Mouse (Mus musculus) CH12.LX (cell line): Measurements from ENCODE around the gene Atxn7l1. TPM values are rescaled to one million over a fixed set of nuclear protein-coding genes. Genes with fewer than 3 reads are reported as not detected.

Experiments used
- DNase-seq: peaks from one replicate; pipeline ENCODE4 v3.0.0-alpha.2; 2013; ENCODE audit errors: extremely low read depth
- H3K27ac ChIP-seq: 2 replicates; pipeline ENCODE4 v1.5.1; 2012; ENCODE audit warnings: low read depth, mild to moderate bottlenecking, control low read depth, moderate library complexity; ENCODE audit not compliant: insufficient read depth
- H3K27me3 ChIP-seq: replicated peaks from 2 replicates; pipeline ENCODE3; 2012; ENCODE audit warnings: inconsistent platforms
- H3K36me3 ChIP-seq, 2 experiments: replicated peaks in 1 of 2; 2 replicates each; pipeline versions ENCODE3 to v1.6.1; 2012; ENCODE audit warnings: inconsistent platforms in 1 of 2, low read length in 1 of 2, mild to moderate bottlenecking in 1 of 2, mixed read lengths in 1 of 2, moderate library complexity in 1 of 2; ENCODE audit not compliant: control insufficient read depth in 1 of 2, insufficient read depth in 1 of 2
- H3K4me1 ChIP-seq, 2 experiments: 2 replicates each; pipeline ENCODE4 v1.6.1; 2012; ENCODE audit warnings: inconsistent platforms in 1 of 2, moderate library complexity in 1 of 2; ENCODE audit not compliant: insufficient read depth in 2 of 2, control insufficient read depth in 1 of 2
- H3K4me2 ChIP-seq: 2 replicates; pipeline ENCODE4 v1.6.1; 2012; ENCODE audit warnings: low read depth, mild to moderate bottlenecking, control low read depth; ENCODE audit not compliant: poor library complexity, insufficient read depth, severe bottlenecking
- H3K4me3 ChIP-seq, 3 experiments: fragments of 150-350 bp in 1 of 3; sonication (generic) in 1 of 3; replicated peaks in 1 of 3; 2 replicates each; pipeline versions ENCODE3 to v1.5.1; 2011 to 2012; ENCODE audit warnings: low read depth in 2 of 3, low read length in 2 of 3, mild to moderate bottlenecking in 2 of 3, moderate library complexity in 2 of 3, control low read depth in 1 of 3, improper control_type of control experiment in 1 of 3, inconsistent platforms in 1 of 3, mixed read lengths in 1 of 3; ENCODE audit not compliant: poor library complexity in 1 of 3
- H3K79me2 ChIP-seq: replicated peaks from 2 replicates; pipeline ENCODE4 v1.6.1; 2012; ENCODE audit warnings: mild to moderate bottlenecking, moderate library complexity; ENCODE audit not compliant: control insufficient read depth, poor library complexity, insufficient read depth, severe bottlenecking; ENCODE audit errors: extremely low read depth
- H3K9ac ChIP-seq: 2 replicates; pipeline ENCODE4 v1.6.1; 2012; ENCODE audit warnings: low read depth, mild to moderate bottlenecking, control low read depth, moderate library complexity; ENCODE audit not compliant: insufficient read depth
- H3K9me3 ChIP-seq: replicated peaks from 2 replicates; pipeline ENCODE3; 2012; ENCODE audit warnings: low read length, inconsistent platforms, mixed read lengths
- BHLHE40 ChIP-seq: IDR thresholded peaks from 2 replicates; pipeline ENCODE4 v1.6.1; 2011; ENCODE audit warnings: mild to moderate bottlenecking, low read depth, low read length, improper control_type of control experiment
- CHD1 ChIP-seq: IDR thresholded peaks from 2 replicates; pipeline ENCODE4 v1.6.1; 2012; ENCODE audit warnings: low read depth, low read length, improper control_type of control experiment, inconsistent platforms
- CHD2 ChIP-seq: IDR thresholded peaks from 2 replicates; pipeline ENCODE4 v1.6.1; 2011; ENCODE audit warnings: low read length, improper control_type of control experiment
- CTCF ChIP-seq, 2 experiments: IDR thresholded peaks in 1 of 2; conservative IDR thresholded peaks in 1 of 2; 2 replicates each; pipeline ENCODE4 v1.5.1; 2011 to 2012; ENCODE audit warnings: low read depth in 2 of 2, low read length in 2 of 2, improper control_type of control experiment in 1 of 2, inconsistent platforms in 1 of 2, mild to moderate bottlenecking in 1 of 2, moderate library complexity in 1 of 2
- ELF1 ChIP-seq: IDR thresholded peaks from 2 replicates; pipeline ENCODE4 v1.6.1; 2014; ENCODE audit warnings: low read depth, mild to moderate bottlenecking, inconsistent platforms, low read length, improper control_type of control experiment
- EP300 ChIP-seq: IDR thresholded peaks from 2 replicates; pipeline ENCODE4 v1.6.1; 2011; ENCODE audit warnings: low read length, improper control_type of control experiment
- IRF4 ChIP-seq: IDR thresholded peaks from 2 replicates; pipeline ENCODE4 v1.6.1; 2014; ENCODE audit warnings: low read depth, mild to moderate bottlenecking, inconsistent platforms, low read length, improper control_type of control experiment
- JUN ChIP-seq: IDR thresholded peaks from 2 replicates; pipeline ENCODE4 v1.6.1; 2011; ENCODE audit warnings: low read depth, mild to moderate bottlenecking, low read length, improper control_type of control experiment, moderate library complexity; ENCODE audit not compliant: insufficient read depth
- JUND ChIP-seq: conservative IDR thresholded peaks from 2 replicates; pipeline ENCODE4 v1.6.1; 2011; ENCODE audit warnings: low read depth, low read length, improper control_type of control experiment
- KAT2A ChIP-seq: IDR thresholded peaks from 2 replicates; pipeline ENCODE4 v1.6.1; 2012; ENCODE audit warnings: low read length, improper control_type of control experiment, inconsistent platforms; ENCODE audit not compliant: insufficient replicate concordance
- MAX ChIP-seq: IDR thresholded peaks from 2 replicates; pipeline ENCODE4 v1.6.1; 2011; ENCODE audit warnings: low read length, improper control_type of control experiment
- MAZ ChIP-seq: IDR thresholded peaks from 2 replicates; pipeline ENCODE4 v1.6.1; 2012; ENCODE audit warnings: low read depth, mild to moderate bottlenecking, inconsistent platforms, low read length, improper control_type of control experiment, moderate library complexity
- MEF2A ChIP-seq: IDR thresholded peaks from 2 replicates; pipeline ENCODE4 v1.6.1; 2014; ENCODE audit warnings: low read depth, mild to moderate bottlenecking, inconsistent platforms, low read length, improper control_type of control experiment, borderline replicate concordance
- MYC ChIP-seq: IDR thresholded peaks from 2 replicates; pipeline ENCODE4 v1.6.1; 2011; ENCODE audit warnings: low read depth, mild to moderate bottlenecking, improper control_type of control experiment, low read length
- NRF1 ChIP-seq: IDR thresholded peaks from 2 replicates; pipeline ENCODE4 v1.6.1; 2014; ENCODE audit warnings: low read depth, mild to moderate bottlenecking, inconsistent platforms, low read length, improper control_type of control experiment, moderate library complexity
- PAX5 ChIP-seq: IDR thresholded peaks from 2 replicates; pipeline ENCODE4 v1.6.1; 2012; ENCODE audit warnings: low read length, inconsistent platforms, mixed read lengths
- POLR2A ChIP-seq: IDR thresholded peaks from 2 replicates; pipeline ENCODE4 v1.6.1; 2011; ENCODE audit warnings: low read depth, mild to moderate bottlenecking, improper control_type of control experiment, low read length
- RAD21 ChIP-seq: IDR thresholded peaks from 2 replicates; pipeline ENCODE4 v1.6.1; 2011; ENCODE audit warnings: low read depth, mild to moderate bottlenecking, low read length, improper control_type of control experiment, moderate library complexity
- RCOR1 ChIP-seq: conservative IDR thresholded peaks from 2 replicates; pipeline ENCODE4 v1.6.1; 2012; ENCODE audit warnings: low read depth, mild to moderate bottlenecking, inconsistent platforms, low read length, improper control_type of control experiment
- SIN3A ChIP-seq: IDR thresholded peaks from 2 replicates; pipeline ENCODE4 v1.6.1; 2012; ENCODE audit warnings: low read length, improper control_type of control experiment, inconsistent platforms
- SMC3 ChIP-seq: IDR thresholded peaks from 2 replicates; pipeline ENCODE4 v1.6.1; 2011; ENCODE audit warnings: low read depth, low read length, improper control_type of control experiment
- TBP ChIP-seq: conservative IDR thresholded peaks from 2 replicates; pipeline ENCODE4 v1.6.1; 2011; ENCODE audit warnings: low read depth, low read length, improper control_type of control experiment
- TCF12 ChIP-seq: IDR thresholded peaks from 2 replicates; pipeline ENCODE4 v1.6.1; 2014; ENCODE audit warnings: low read depth, mild to moderate bottlenecking, inconsistent platforms, low read length, improper control_type of control experiment
- UBTF ChIP-seq: IDR thresholded peaks from 2 replicates; pipeline ENCODE4 v1.6.1; 2012; ENCODE audit warnings: low read depth, mild to moderate bottlenecking, inconsistent platforms, low read length, improper control_type of control experiment, moderate library complexity
- USF1 ChIP-seq: IDR thresholded peaks from 2 replicates; pipeline ENCODE4 v1.6.1; 2014; ENCODE audit warnings: low read depth, mild to moderate bottlenecking, inconsistent platforms, low read length, improper control_type of control experiment
- USF2 ChIP-seq: conservative IDR thresholded peaks from 2 replicates; pipeline ENCODE4 v1.6.1; 2011; ENCODE audit warnings: low read depth, low read length, improper control_type of control experiment
- ZC3H11A ChIP-seq: IDR thresholded peaks from 2 replicates; pipeline ENCODE4 v1.6.1; 2012; ENCODE audit warnings: low read depth, mild to moderate bottlenecking, inconsistent platforms, low read length, improper control_type of control experiment
- ZKSCAN1 ChIP-seq: IDR thresholded peaks from 2 replicates; pipeline ENCODE4 v1.6.1; 2012; ENCODE audit warnings: low read depth, inconsistent platforms, low read length, improper control_type of control experiment, borderline replicate concordance
- dilution Hi-C: fragments of 300-500 bp; cut with MboI; formaldehyde crosslinking; loops from 2 replicates; pipeline ENCODE4 v1.14.3; 2020; ENCODE audit warnings: low sequenced_read_pairs; ENCODE audit not compliant: extremely low pct_unique_long_range_greater_than_20kb, extremely low pct_ligation_motif_present
- in situ Hi-C: fragments of 300-500 bp; cut with MboI; formaldehyde crosslinking; loops from 3 replicates; pipeline ENCODE4 v1.14.3; 2019; ENCODE audit warnings: low sequenced_read_pairs, low pct_ligation_motif_present, low pct_unique_long_range_greater_than_20kb, mixed read lengths
- polyA plus RNA-seq: library from polyadenylated mRNA; unstranded; fragments of >175 nt; gene quantifications from 2 replicates; pipeline ENCODE4 v1.2.1, GENCODE M21; 2012; ENCODE audit warnings: low read depth; ENCODE audit not compliant: insufficient read length
- total RNA-seq, 2 experiments: library from RNA; depleted of rRNA; stranded (reverse); fragments of 300-350 nt in 1 of 2; fragments of >200 nt in 1 of 2; gene quantifications; 2 replicates each; pipeline ENCODE4 v1.2.3; 2012 to 2014

The Atxn7l1 gene
- total and polyA plus RNA-seq, 3 experiments, result 8.6 to 55.7 (median 9.0) TPM

DNA sequence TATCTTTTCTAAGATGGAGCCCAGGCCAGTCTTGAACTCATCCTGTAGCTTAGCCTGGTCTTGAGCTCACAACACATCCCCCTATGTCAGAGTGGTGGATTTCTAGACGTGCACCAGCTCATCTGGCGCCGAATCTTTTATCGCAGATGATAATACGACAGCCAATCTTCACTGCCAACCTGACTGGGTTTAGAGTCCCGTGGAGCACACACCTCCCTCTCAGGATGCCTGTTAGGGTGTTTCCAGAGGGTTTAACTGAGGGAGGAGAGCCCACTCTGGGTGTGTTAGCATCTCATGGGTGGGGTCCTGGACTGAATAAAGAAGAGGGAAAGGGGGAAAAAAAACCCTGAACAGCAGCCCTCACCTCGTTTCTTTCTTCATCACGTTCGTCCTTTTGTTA is 124.9 kb downstream of the Atxn7l1 start:
- Histone ChIP-seq H3K27me3 (no peaks in the 10 kb centered on the region), H3K4me3 (no peak overlapping the region), H3K9me3 (no peaks in the 10 kb centered on the region), H3K36me3 (peaks cover 3 to 69% of the 10 kb centered on the region in 2 experiments), H3K27ac (no peak overlapping the region), H3K9ac (no peak overlapping the region), H3K79me2 (no peaks in the 10 kb centered on the region), H3K4me2 (no peak overlapping the region), H3K4me1 (peaks cover 7 to 19% of the 10 kb centered on the region in 2 experiments; a peak in 3 of 4 replicates)
- TF ChIP-seq USF2 (no peak), UBTF (no peak), RCOR1 (no peak), MEF2A (no peak), TBP (no peak), KAT2A (no peak), SIN3A (no peak), CHD1 (no peak), JUND (no peak), CHD2 (no peak), BHLHE40 (no peak), RAD21 (no peak), MAZ (no peak), CTCF (conservative IDR thresholded peaks at IDR 0.05 in 1 of 2, IDR thresholded peaks at IDR 0.05 in 1 of 2; ENCODE audit: low read depth in 2 of 2, low read length in 2 of 2) (no peak), MAX (no peak), SMC3 (no peak)
- in situ Hi-C loops (no loop called here), dilution Hi-C loops (no loop called here)
- no peak for DNase-seq

DNA sequence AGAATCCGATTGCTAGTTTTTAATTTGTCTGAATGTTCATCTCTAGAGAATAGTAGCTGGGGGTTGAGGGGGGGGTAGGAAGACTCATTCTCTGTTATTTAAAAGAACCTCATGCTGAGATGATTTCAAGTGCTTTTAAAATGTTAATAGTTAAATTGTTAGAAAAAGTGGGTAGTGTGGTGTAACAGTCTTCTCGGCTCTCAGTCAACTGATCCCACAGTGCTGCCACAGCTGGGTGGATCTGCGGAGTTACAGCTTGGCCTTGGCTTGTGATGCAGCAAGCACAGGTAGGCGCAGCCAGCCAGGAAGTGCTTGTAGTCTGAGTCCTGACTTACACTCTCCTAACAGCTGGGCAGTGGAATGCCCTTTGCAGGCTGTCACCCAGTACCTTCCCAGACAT is 125.7 kb downstream of the Atxn7l1 start:
- Histone ChIP-seq H3K4me1 (peaks cover 9 to 22% of the 10 kb centered on the region in 2 experiments; a peak in 3 of 4 replicates), H3K79me2 (no peaks in the 10 kb centered on the region), H3K4me2 (no peak overlapping the region), H3K36me3 (peaks cover 3 to 66% of the 10 kb centered on the region in 2 experiments), H3K27me3 (no peaks in the 10 kb centered on the region), H3K4me3 (no peak overlapping the region), H3K9ac (no peak overlapping the region), H3K9me3 (no peaks in the 10 kb centered on the region), H3K27ac (no peak overlapping the region)
- dilution Hi-C loops (no loop called here), in situ Hi-C loops (no loop called here)
- TF ChIP-seq IRF4, result no peak
- no peak for TF ChIP-seq PAX5
- no peak for TF ChIP-seq TCF12
- TF ChIP-seq USF1, result no peak
- TF ChIP-seq JUN, result no peak
- TF ChIP-seq CHD2, result no peak
- TF ChIP-seq CTCF (conservative IDR thresholded peaks at IDR 0.05 in 1 of 2, IDR thresholded peaks at IDR 0.05 in 1 of 2; ENCODE audit: low read depth in 2 of 2, low read length in 2 of 2), result no peak
- TF ChIP-seq SIN3A, result no peak
- no peak for TF ChIP-seq UBTF
- TF ChIP-seq ZKSCAN1, result no peak
- no peak for TF ChIP-seq ELF1
- TF ChIP-seq MYC, result no peak
- no peak for TF ChIP-seq USF2
- TF ChIP-seq TBP, result no peak
- no peak for TF ChIP-seq POLR2A
- no peak for TF ChIP-seq NRF1
- TF ChIP-seq EP300, result no peak
- no peak for TF ChIP-seq ZC3H11A
- no peak for DNase-seq
